Mouse (Mus musculus) gastrocnemius, adult 2 months (tissue): ENCODE results near the gene Vmo1. TPM values are rescaled to one million over a fixed set of nuclear protein-coding genes. Genes with fewer than 3 reads are reported as not detected.
A peak's percentile ranks its signal among the peaks of the same experiment; 100 is the strongest.
"Not testable (repeated sequence)": the region's sequence is repeated elsewhere in the genome, so short reads cannot be mapped to it uniquely, and the experiment has no call there.

Experiments used
- DNase-seq: peaks from one replicate; pipeline ENCODE4 v3.0.0; 2022
- H3K27ac ChIP-seq: fragments of 200-600 bp; 2 replicates; pipeline ENCODE4 v1.8.1; 2022; ENCODE audit warnings: mild to moderate bottlenecking
- H3K4me3 ChIP-seq: fragments of 200-600 bp; 2 replicates; pipeline ENCODE4 v1.8.1; 2022; ENCODE audit warnings: mild to moderate bottlenecking, moderate library complexity
- CTCF ChIP-seq: fragments of 200-600 bp; IDR thresholded peaks from 2 replicates; pipeline ENCODE4 v1.8.1; 2022; ENCODE audit warnings: antibody characterized with exemption, mild to moderate bottlenecking, moderate library complexity
- intact Hi-C: fragments of 180-260 bp; cut with DNase I; formaldehyde crosslinking; loops from one replicate; pipeline ENCODE4 v1.15.1; 2025
- total RNA-seq, 2 experiments: library from RNA; stranded (reverse); gene quantifications; 2 replicates each; pipeline ENCODE4 v1.2.3; 2021

The Vmo1 gene
- total RNA-seq, 2 experiments from 2014 or later: not detected

- TF ChIP-seq CTCF: no peak
- peak; percentile 79 for DNase-seq
- H3K4me3 ChIP-seq: no peak overlapping the region
- peak overlapping the region; percentile 81 for H3K27ac ChIP-seq
- intact Hi-C loops: no loop called here
These were observed 25.3 kb downstream of the Vmo1 start for GRCm38 (mm10) chr11:70489138-70489537.

- intact Hi-C loops: no loop called here
- no peak for TF ChIP-seq CTCF
- DNase-seq: peak; percentile 33
- no peak overlapping the region for H3K27ac ChIP-seq
- H3K4me3 ChIP-seq: no peak overlapping the region
These were observed 26.6 kb downstream of the Vmo1 start for GRCm38 (mm10) chr11:70487816-70488215.

GRCm38 (mm10) chr11:70485498-70485897 is 28.9 kb downstream of the Vmo1 start:
- no peak overlapping the region for H3K27ac ChIP-seq
- intact Hi-C loops: no loop called here
- DNase-seq: no peak
- TF ChIP-seq CTCF: no peak
- no peak overlapping the region for H3K4me3 ChIP-seq

GRCm38 (mm10) chr11:70474872-70475534 is 39.4 kb downstream of the Vmo1 start:
- TF ChIP-seq CTCF: no peak
- DNase-seq: no peak
- intact Hi-C loops: no loop called here
- Histone ChIP-seq H3K27ac (no peak overlapping the region), H3K4me3 (no peak overlapping the region)

- H3K27ac ChIP-seq, DNase-seq, H3K4me3 ChIP-seq, intact Hi-C loops: not testable (repeated sequence)
These were observed 41.1 kb downstream of the Vmo1 start for GRCm38 (mm10) chr11:70473291-70473690.

- Histone ChIP-seq H3K27ac (no peak overlapping the region), H3K4me3 (no peak overlapping the region)
- no peak for DNase-seq
- TF ChIP-seq CTCF: no peak
- intact Hi-C loops: no loop called here
These were observed 41.7 kb downstream of the Vmo1 start for GRCm38 (mm10) chr11:70472716-70473115.

- Histone ChIP-seq H3K4me3 (no peak overlapping the region), H3K27ac (no peak overlapping the region)
- intact Hi-C loops: no loop called here
- TF ChIP-seq CTCF: no peak
- DNase-seq: no peak
These were observed 44.7 kb downstream of the Vmo1 start for GRCm38 (mm10) chr11:70469764-70470163.

- TF ChIP-seq CTCF: no peak
These were observed 46.4 kb downstream of the Vmo1 start for GRCm38 (mm10) chr11:70467902-70468619.

GRCm38 (mm10) chr11:70465824-70466223 is 48.6 kb downstream of the Vmo1 start:
- intact Hi-C loops: no loop called here
- Histone ChIP-seq H3K27ac (no peak overlapping the region), H3K4me3 (peak overlapping the region; percentile 64)
- peak; percentile 39 for DNase-seq
- TF ChIP-seq CTCF: no peak

More at GRCm38 (mm10) chr11:70467902-70468619, 46.4 kb downstream of the Vmo1 start:
- peak overlapping the region; percentile 54 for H3K27ac ChIP-seq
- intact Hi-C loops: no loop called here
- H3K4me3 ChIP-seq: no peak overlapping the region
- DNase-seq: no peak

- no peak for TF ChIP-seq CTCF
- H3K4me3 ChIP-seq: no peak overlapping the region
- intact Hi-C loops: no loop called here
- no peak for DNase-seq
- H3K27ac ChIP-seq: no peak overlapping the region
These were observed 49.2 kb downstream of the Vmo1 start for GRCm38 (mm10) chr11:70465211-70465610.

GRCm38 (mm10) chr11:70463970-70464369 is 50.4 kb downstream of the Vmo1 start:
- no peak for TF ChIP-seq CTCF
- Histone ChIP-seq H3K27ac (no peak overlapping the region), H3K4me3 (no peak overlapping the region)
- intact Hi-C loops: no loop called here
- DNase-seq: no peak

Other genes starting within 250 kb of the Vmo1 start
- not detected for gene Alox12e, start 192.0 kb downstream of the Vmo1 start, total RNA-seq
- under 1 TPM in 1 of 2 experiments, not detected in 1; 0.17 TPM for gene Alox15, start 162.6 kb downstream of the Vmo1 start, total RNA-seq
- 10 to 100 TPM; 18.5 to 18.7 TPM for gene Pelp1, start 104.6 kb downstream of the Vmo1 start, total RNA-seq
- gene Arrb2, start 82.0 kb downstream of the Vmo1 start, total RNA-seq: 1 to 10 TPM; 8.3 to 8.4 TPM
- 1 to 10 TPM; 4.9 to 6.4 TPM for gene Med11, start 62.7 kb downstream of the Vmo1 start, total RNA-seq
- under 1 TPM in 1 of 2 experiments, not detected in 1; 0.75 TPM for gene Zmynd15, start 55.2 kb downstream of the Vmo1 start, total RNA-seq
- gene Cxcl16, start 54.6 kb downstream of the Vmo1 start, total RNA-seq: 1 to 10 TPM; 1.2 to 1.4 TPM
- gene Tm4sf5, start 9.4 kb downstream of the Vmo1 start, total RNA-seq: not detected
- gene Gltpd2, start 4.6 kb upstream of the Vmo1 start, total RNA-seq: not detected
- gene Psmb6, start 10.8 kb upstream of the Vmo1 start, total RNA-seq: 100 to 1,000 TPM; 229 to 241 TPM
- gene Gm40193, start 18.3 kb upstream of the Vmo1 start, total RNA-seq: not detected
- 10 to 100 TPM; 15.8 to 18.2 TPM for gene Pld2, start 25.4 kb upstream of the Vmo1 start, total RNA-seq
- gene Mink1, start 48.3 kb upstream of the Vmo1 start, total RNA-seq: 10 to 100 TPM; 33.7 to 34.7 TPM
- gene 4930544D05Rik, start 101.2 kb upstream of the Vmo1 start, total RNA-seq: not detected
- 10 to 100 TPM; 11.0 to 18.4 TPM for gene Chrne, start 104.6 kb upstream of the Vmo1 start, total RNA-seq
- not detected for gene Gp1ba, start 124.5 kb upstream of the Vmo1 start, total RNA-seq
- 10 to 100 TPM; 35.0 to 38.4 TPM for gene Rnf167, start 132.6 kb upstream of the Vmo1 start, total RNA-seq
- 100 to 1,000 TPM; 264 to 408 TPM for gene Slc25a11, start 132.9 kb upstream of the Vmo1 start, total RNA-seq
- 100 to 1,000 TPM; 252 to 257 TPM for gene Pfn1, start 140.0 kb upstream of the Vmo1 start, total RNA-seq
- gene Eno3, start 142.6 kb upstream of the Vmo1 start, total RNA-seq: 1,000 to 10,000 TPM; 7,153 to 7,488 TPM
- gene Spag7, start 154.8 kb upstream of the Vmo1 start, total RNA-seq: 10 to 100 TPM; 86.3 to 86.4 TPM
- 10 to 100 TPM; 39.6 to 44.9 TPM for gene Camta2, start 173.5 kb upstream of the Vmo1 start, total RNA-seq
- gene Inca1, start 185.5 kb upstream of the Vmo1 start, total RNA-seq: 1 to 10 TPM; 3.8 to 5.7 TPM
- gene Kif1c, start 185.9 kb upstream of the Vmo1 start, total RNA-seq: 100 to 1,000 TPM; 579 to 631 TPM
- 10 to 100 TPM; 10.7 to 10.8 TPM for gene Zfp3, start 249.6 kb upstream of the Vmo1 start, total RNA-seq